Mouse (Mus musculus) left cerebral cortex, adult 2 months (tissue): Measurements from ENCODE around the gene 4930447C04Rik. TPM values are rescaled to one million over a fixed set of nuclear protein-coding genes. Genes with fewer than 3 reads are reported as not detected.

Experiments
- DNase-seq, 2 experiments: peaks; one replicate each; pipeline ENCODE4 v3.0.0; 2021 to 2022; ENCODE audit warnings: low spot score in 2 of 2, mixed read lengths in 1 of 2; ENCODE audit errors: extremely low spot score in 1 of 2
- H3K27ac ChIP-seq: fragments of 200-600 bp; 2 replicates; pipeline ENCODE4 v1.8.1; 2022
- H3K4me3 ChIP-seq: fragments of 200-600 bp; 2 replicates; pipeline ENCODE4 v1.8.1; 2022
- CTCF ChIP-seq: fragments of 200-600 bp; IDR thresholded peaks from 2 replicates; pipeline ENCODE4 v1.8.1; 2022; ENCODE audit warnings: antibody characterized with exemption, mild to moderate bottlenecking, moderate library complexity
- intact Hi-C: fragments of 180-260 bp; cut with DNase I; formaldehyde crosslinking; loops from one replicate; pipeline ENCODE4 v1.15.1; 2025
- long read RNA-seq, 2 experiments: library from polyadenylated mRNA; stranded (forward); transcript quantifications; one replicate each; pipeline ENCODE4 v2.0.0; 2021; ENCODE audit warnings: borderline mapping rate in 2 of 2
- total RNA-seq, 2 experiments: library from RNA; stranded (reverse); gene quantifications; 2 replicates each; pipeline ENCODE4 v1.2.3; 2021

The 4930447C04Rik gene
- 10 to 100 TPM in 1 of 2 experiments, 1 to 10 TPM in 1; 9.7 to 10.3 TPM for total RNA-seq
- long read RNA-seq, experiment 1, partial matches to known transcripts, result 0 of 1 reads
- long read RNA-seq, experiment 1, other reads (novel, unspliced or antisense), result 1 of 1 reads
- long read RNA-seq, experiment 2, partial matches to known transcripts, result 2 of 2 reads
- long read RNA-seq, experiment 2, other reads (novel, unspliced or antisense), result 0 of 2 reads

DNA sequence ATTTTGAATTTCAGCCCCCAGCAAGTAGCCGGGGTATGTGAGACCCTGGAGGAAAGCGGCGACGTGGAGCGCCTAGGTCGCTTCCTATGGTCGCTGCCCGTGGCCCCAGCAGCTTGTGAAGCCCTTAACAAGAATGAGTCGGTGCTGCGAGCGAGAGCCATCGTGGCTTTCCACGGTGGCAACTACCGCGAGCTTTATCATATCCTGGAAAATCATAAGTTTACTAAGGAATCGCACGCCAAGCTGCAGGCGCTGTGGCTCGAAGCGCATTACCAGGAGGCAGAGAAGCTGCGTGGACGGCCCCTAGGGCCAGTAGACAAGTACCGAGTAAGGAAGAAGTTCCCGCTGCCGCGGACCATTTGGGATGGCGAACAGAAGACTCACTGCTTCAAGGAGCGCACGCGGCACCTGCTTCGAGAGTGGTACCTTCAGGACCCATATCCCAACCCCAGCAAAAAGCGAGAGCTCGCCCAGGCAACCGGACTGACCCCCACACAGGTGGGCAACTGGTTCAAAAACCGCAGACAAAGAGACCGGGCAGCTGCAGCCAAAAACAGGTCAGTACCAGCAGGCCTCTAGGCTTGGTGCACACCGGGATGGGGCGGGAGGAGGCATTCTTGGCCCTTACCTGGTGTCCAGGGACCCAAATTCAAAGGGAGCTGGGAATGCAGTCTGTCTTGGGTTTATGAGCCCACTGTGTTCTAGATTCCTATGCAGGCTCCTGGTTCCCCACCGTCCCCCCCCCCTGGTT lies at the start of gene 4930447C04Rik:
4930447C04Rik (minus strand) TSS at position 704 of the 751 bp plus-strand sequence.
- intact Hi-C loops, result no loop called here
- no peak within 1 kb of the TSS for H3K4me3 ChIP-seq
- no peak for DNase-seq
- no peak within 1 kb of the TSS for H3K27ac ChIP-seq
- no peak for TF ChIP-seq CTCF

DNA sequence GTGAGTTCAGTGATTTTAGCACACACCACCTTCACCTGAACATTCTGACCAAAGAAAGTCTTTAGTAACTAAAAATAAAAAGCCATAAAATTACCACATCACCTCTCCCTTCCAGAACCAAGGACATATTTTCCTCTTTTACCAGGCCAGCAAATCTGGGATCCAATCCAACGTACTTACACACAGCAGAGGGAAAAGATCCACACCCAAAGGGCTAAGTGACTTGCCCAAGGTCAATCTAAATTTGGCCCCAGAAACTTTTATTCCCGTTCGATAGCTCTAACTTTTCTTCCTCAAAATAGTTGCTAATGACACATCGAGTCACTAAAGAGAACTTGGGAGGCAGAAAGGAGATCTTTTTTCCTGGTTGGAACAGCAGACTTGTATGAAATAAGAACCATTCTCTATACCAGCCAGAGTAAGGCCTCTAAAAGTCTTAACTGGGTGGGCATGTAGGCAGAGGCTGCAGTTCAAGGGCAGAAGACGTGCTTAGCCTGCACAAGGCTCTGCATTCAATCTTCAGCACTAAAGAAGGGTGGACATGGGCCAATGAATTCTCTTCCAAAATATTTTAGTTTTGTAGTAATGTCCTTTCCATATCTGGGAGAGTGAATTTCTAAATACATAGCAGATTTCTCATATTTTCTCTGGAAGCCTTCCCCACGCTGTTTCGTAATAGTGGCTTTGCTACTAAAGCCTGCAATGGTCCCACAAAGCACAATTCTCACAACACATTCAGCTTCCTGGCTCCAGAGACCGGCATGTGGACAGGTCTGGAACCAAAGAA lies 42.7 kb upstream of the 4930447C04Rik start:
- intact Hi-C loops, result loop anchor here (5.0 kb wide), 1 partner anchor 521 kb away; no protein-coding TSS in a partner anchor
- no peak overlapping the region for H3K4me3 ChIP-seq
- no peak overlapping the region for H3K27ac ChIP-seq
- no peak for TF ChIP-seq CTCF
- no peak for DNase-seq

DNA sequence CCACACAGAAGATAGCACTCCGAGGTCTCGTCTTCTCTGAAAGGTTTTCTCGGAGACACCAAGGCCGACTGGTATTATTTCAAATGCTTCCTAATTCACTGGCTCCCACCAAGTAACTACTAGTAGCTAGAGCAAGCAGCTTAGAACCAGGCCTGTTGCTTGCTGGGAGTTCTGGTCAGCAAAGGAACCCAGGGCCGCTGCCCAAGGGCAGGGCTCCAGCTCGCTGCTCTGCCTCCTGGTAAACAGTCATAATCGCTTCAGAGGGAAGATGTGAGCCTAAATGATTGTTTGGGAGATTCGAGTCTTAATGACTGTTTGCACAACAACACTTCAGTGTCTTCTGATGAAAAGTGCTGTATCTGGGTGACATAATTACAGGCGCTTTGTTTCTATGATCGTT lies 42.0 kb upstream of the 4930447C04Rik start:
- TF ChIP-seq CTCF, result no peak
- no peak for DNase-seq
- H3K4me3 ChIP-seq, result no peak overlapping the region
- no peak overlapping the region for H3K27ac ChIP-seq
- intact Hi-C loops, result loop anchor here (5.0 kb wide), 1 partner anchor 520 kb away; no protein-coding TSS in a partner anchor

DNA sequence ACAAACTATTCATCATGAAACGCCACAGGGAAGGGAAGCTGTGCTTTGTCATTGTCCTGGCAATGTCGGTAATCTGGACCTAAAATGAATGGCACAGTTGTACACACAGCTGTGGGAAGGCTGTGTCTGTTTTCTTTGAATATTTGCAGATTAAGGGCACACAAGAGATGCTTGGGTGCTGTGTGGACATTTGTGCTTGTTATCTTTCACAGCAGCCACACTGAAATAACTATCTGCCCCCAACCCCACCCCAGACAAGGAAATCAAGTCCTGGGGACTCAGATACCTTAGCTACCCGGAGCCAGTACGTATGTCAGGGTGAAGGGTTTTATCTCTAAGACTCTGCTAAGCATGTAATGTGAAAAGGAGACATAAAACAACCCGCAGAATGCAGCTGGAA lies 38.7 kb upstream of the 4930447C04Rik start:
- no peak overlapping the region for H3K27ac ChIP-seq
- H3K4me3 ChIP-seq, result no peak overlapping the region
- no peak for DNase-seq
- intact Hi-C loops, result loop anchor here (5.0 to 10.0 kb wide), 2 partner anchors 314 to 467 kb away; partner anchors contain the start of gene Dhrs7
- TF ChIP-seq CTCF, result no peak

DNA sequence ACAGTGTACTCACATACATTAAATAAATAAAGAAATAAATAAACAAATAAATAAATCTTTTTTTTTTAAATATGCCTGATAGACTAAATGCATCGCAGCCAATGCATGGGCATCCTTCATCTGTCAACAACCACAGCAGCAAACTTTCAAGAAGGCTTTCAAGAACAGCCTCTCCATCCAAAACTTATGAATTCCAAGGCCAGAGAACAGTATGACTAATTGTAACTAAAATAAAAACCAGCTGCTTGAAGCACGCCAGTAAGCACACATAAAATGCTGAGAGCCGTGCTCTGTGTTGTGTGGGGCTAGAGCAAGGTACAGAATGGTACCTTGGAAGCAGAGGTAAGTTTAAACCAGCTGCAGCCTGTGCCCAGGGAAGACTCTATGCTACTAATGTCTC lies 37.3 kb upstream of the 4930447C04Rik start:
- no peak for DNase-seq
- no peak for TF ChIP-seq CTCF
- intact Hi-C loops, result loop anchor here (5.0 to 10.0 kb wide), 2 partner anchors 313 to 466 kb away; partner anchors contain the start of gene Dhrs7
- Histone ChIP-seq H3K4me3 (no peak overlapping the region), H3K27ac (no peak overlapping the region)

DNA sequence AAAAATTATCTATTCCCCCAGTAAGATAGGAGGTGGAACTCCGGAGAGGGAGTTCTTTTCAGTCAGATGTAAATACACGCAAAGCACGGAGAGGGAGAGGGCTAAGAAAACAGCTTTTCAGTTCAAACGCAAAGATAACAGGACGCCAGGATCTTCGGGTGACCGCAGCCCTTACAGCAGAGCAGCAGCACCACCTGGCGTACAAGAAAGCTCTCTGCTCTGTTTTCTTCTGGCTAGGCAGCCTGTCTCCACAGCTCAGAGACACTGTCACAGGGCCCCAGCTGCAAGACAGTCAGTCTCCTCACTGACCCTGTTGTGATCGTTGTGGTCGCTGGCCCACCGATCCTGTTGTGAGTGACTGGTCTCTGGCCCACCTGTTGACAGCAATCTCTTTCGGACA lies 36.1 kb upstream of the 4930447C04Rik start:
- Histone ChIP-seq H3K27ac (no peak overlapping the region), H3K4me3 (no peak overlapping the region)
- intact Hi-C loops, result loop anchor here (1.0 to 10.0 kb wide), 3 partner anchors 129 to 464 kb away; partner anchors contain the start of gene Dhrs7
- TF ChIP-seq CTCF, result peak; percentile 87
- DNase-seq, result peak; percentile 63 to 67

DNA sequence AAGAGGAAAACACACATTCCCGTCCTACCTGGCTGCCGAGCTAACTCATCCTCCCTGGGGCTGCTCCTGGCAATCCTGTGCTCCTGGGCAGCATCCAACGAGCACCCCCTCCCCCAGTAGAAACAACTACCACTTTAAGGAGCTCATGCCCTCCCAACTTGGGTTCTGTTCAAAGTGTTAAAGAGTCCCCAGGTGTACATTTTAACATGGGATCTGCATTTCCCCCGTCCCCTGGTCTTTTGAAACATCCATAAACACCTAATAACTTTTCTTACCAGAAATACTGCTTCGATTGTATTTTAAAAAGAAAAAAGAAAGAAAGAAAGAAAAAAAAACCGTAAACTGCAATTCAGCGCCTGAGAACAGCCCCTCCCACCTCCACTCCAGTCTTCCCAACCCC lies 35.6 kb upstream of the 4930447C04Rik start:
- intact Hi-C loops, result loop anchor here (1.0 to 10.0 kb wide), 3 partner anchors 129 to 464 kb away; partner anchors contain the start of gene Dhrs7
- DNase-seq, result no peak
- H3K27ac ChIP-seq, result no peak overlapping the region
- H3K4me3 ChIP-seq, result no peak overlapping the region
- no peak for TF ChIP-seq CTCF

DNA sequence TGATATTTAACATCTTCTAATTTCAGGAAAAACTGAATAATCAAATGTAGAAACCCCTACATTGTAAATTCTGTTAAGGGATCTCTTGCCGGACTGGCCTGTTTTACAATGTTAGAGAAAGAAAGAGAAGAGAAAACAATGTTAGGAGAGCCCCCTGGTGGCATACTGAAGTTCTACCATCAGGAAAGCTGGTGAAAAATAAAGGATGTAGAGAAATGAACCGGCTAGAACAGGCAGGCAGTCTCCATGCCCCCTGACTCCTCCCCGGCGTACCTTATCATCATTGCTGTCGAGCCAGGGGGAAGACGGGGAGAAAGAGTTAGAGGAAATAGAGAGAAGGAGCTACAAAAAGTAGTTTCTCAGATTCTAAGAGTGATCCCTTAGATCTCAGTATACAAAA lies 32.6 kb upstream of the 4930447C04Rik start:
- Histone ChIP-seq H3K27ac (no peak overlapping the region), H3K4me3 (no peak overlapping the region)
- intact Hi-C loops, result loop anchor here (1.0 to 10.0 kb wide), 2 partner anchors 125 to 308 kb away; partner anchors contain the start of gene Dhrs7
- DNase-seq, result peak; percentile 22 to 46
- TF ChIP-seq CTCF, result peak; percentile 80

DNA sequence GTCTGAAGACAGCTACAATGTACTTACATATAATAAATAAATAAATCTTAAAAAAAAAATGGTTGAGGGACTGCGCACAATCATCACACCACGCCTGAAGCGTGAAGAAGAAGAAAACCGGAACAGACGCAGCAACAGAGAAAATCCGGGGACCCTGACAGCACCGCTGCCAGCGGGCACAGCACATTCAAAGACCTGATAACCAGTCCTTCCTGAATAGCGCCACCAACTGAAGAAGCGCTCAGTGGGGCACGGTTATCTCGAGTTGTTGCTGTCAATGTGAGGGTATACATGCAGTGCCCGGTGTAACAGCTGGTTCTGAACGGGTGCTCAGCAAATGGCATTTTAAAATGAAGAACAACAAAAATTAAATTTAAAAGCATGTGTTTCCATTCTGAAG lies 30.0 kb upstream of the 4930447C04Rik start:
- no peak for DNase-seq
- no peak overlapping the region for H3K4me3 ChIP-seq
- no peak overlapping the region for H3K27ac ChIP-seq
- no peak for TF ChIP-seq CTCF
- intact Hi-C loops, result loop anchor here (10.0 kb wide), 1 partner anchor 306 kb away; the partner anchor contains the start of gene Dhrs7

DNA sequence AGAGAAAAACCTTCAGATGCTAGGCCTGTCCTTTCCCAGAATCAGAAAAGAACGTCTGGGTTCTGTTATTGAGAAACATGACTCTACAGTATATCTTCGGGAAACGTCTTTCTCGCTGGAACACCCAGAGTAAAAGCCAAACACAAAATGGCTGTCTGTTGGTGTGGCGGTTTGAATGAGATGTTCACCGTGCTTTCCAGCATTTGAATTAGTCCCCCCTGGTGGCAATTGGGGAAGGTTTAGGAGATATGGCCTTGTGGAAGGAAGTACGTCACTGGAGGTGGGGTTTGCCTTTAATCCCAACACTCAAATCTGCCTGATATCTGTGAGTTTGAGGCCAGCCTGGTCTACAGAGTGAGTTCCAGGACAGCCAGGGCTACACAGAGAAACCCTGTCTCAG lies 27.0 kb upstream of the 4930447C04Rik start:
- H3K4me3 ChIP-seq, result no peak overlapping the region
- intact Hi-C loops, result no loop called here
- H3K27ac ChIP-seq, result no peak overlapping the region
- DNase-seq, result no peak
- TF ChIP-seq CTCF, result no peak

DNA sequence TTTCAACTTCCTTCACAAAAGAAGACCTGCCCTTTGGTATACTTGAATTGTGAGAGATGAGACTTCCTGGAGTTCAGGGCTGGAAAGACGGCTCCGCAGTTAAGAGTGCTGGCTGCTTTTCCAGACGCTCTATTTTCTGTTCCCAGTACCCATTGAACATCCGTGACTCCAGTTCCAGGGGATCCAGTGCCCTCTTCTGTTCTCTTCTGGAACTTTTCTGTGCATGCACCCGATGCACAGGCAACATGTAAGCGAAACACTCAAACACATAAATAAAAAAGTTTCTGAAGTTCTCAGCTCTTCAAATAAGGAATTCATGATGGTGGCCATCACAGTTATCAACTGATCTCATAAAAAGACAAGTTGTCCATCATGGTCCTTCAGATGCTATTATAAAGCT lies 22.2 kb upstream of the 4930447C04Rik start:
- intact Hi-C loops, result no loop called here
- no peak; the same call in 1 of the 2 replicates for TF ChIP-seq CTCF
- no peak for DNase-seq
- Histone ChIP-seq H3K4me3 (no peak overlapping the region), H3K27ac (no peak overlapping the region)
